Mouse (Mus musculus) lung, embryonic 16.5 days (tissue): ENCODE measurements around the gene Frmd4a. TPM values are rescaled to one million over a fixed set of nuclear protein-coding genes. Genes with fewer than 3 reads are reported as not detected.
A peak's percentile ranks its signal among the peaks of the same experiment; 100 is the strongest.

Source experiments
- ATAC-seq: fragments of 200-750 bp; cut with Nextera tagmentation; 2 replicates; pipeline ENCODE4 v1.8.0; 2017; ENCODE audit warnings: low read depth, mild to moderate bottlenecking, moderate library complexity
- H3K27ac ChIP-seq: fragments of 300-500 bp; sonication (generic); 2 replicates; pipeline ENCODE4 v1.5.1; 2014; ENCODE audit warnings: mild to moderate bottlenecking, control low read depth, low read length
- H3K27me3 ChIP-seq: fragments of 300-500 bp; sonication (generic); 2 replicates; pipeline ENCODE4 v1.6.1; 2014; ENCODE audit warnings: low read depth, low read length, mixed read lengths; ENCODE audit not compliant: control insufficient read depth, insufficient read depth
- H3K36me3 ChIP-seq: fragments of 300-500 bp; sonication (generic); 2 replicates; pipeline ENCODE4 v1.6.1; 2014; ENCODE audit warnings: low read length; ENCODE audit not compliant: control insufficient read depth, insufficient read depth
- H3K4me1 ChIP-seq: fragments of 300-500 bp; sonication (generic); replicated peaks from 2 replicates; pipeline ENCODE4 v1.6.1; 2014; ENCODE audit warnings: low read length, mixed read lengths; ENCODE audit not compliant: control insufficient read depth, insufficient read depth
- H3K4me2 ChIP-seq: fragments of 300-500 bp; sonication (generic); 2 replicates; pipeline ENCODE4 v1.6.1; 2014; ENCODE audit warnings: low read depth, low read length, control low read depth
- H3K4me3 ChIP-seq: fragments of 300-500 bp; sonication (generic); 2 replicates; pipeline ENCODE4 v1.5.1; 2014; ENCODE audit warnings: mild to moderate bottlenecking, low read length, control low read depth
- H3K9ac ChIP-seq: fragments of 300-500 bp; sonication (generic); 2 replicates; pipeline ENCODE4 v1.6.1; 2014; ENCODE audit warnings: low read length, control low read depth
- H3K9me3 ChIP-seq: fragments of 300-500 bp; sonication (generic); 2 replicates; pipeline ENCODE4 v1.6.1; 2016; ENCODE audit warnings: low read length; ENCODE audit not compliant: control insufficient read depth
- WGBS: fragments of 180-500 bp; shearing (Covaris S2); extraction: QIAGEN DNeasy Blood & Tissue Kit; methylation state at CpG from one replicate; pipeline ENCODE4 v1.1.7; 2014; 5-methylcytosine and 5-hydroxymethylcytosine counted together
- polyA plus RNA-seq: library from polyadenylated mRNA; unstranded; fragments of >200 nt; fragmentation: Nextera tagmentation; extraction: Ambion mirVana; gene quantifications from 2 replicates; pipeline ENCODE4 v1.2.1, GENCODE M21; 2015

The Frmd4a gene
- polyA plus RNA-seq, 1 experiment from 2014 or later = 29.1 TPM

GRCm38 (mm10) chr2:4506659-4507058 lies 489.1 kb downstream of the Frmd4a start:
- WGBS = 90% methylated on average over 9 of the region's 9 CpGs
- Histone ChIP-seq H3K4me2 (no peak overlapping the region), H3K36me3 (no peaks in the 10 kb centered on the region), H3K9ac (no peak overlapping the region), H3K27me3 (no peaks in the 10 kb centered on the region), H3K4me1 (peaks cover 21% of the 10 kb centered on the region), H3K9me3 (no peaks in the 10 kb centered on the region), H3K4me3 (no peak overlapping the region), H3K27ac (no peak overlapping the region)
- ATAC-seq = no peak

- no peak overlapping the region for H3K27ac ChIP-seq
- no peak overlapping the region for H3K4me2 ChIP-seq
- no peaks in the 10 kb centered on the region for H3K9me3 ChIP-seq
- H3K4me1 ChIP-seq = peaks cover 24% of the 10 kb centered on the region
- no peak overlapping the region for H3K4me3 ChIP-seq
- no peaks in the 10 kb centered on the region for H3K36me3 ChIP-seq
- 85% methylated on average over 13 of the region's 13 CpGs for WGBS
- no peak overlapping the region for H3K9ac ChIP-seq
- H3K27me3 ChIP-seq = no peaks in the 10 kb centered on the region
- ATAC-seq = no peak
Measured at GRCm38 (mm10) chr2:4507887-4508615, 490.5 kb downstream of the Frmd4a start.

DNA sequence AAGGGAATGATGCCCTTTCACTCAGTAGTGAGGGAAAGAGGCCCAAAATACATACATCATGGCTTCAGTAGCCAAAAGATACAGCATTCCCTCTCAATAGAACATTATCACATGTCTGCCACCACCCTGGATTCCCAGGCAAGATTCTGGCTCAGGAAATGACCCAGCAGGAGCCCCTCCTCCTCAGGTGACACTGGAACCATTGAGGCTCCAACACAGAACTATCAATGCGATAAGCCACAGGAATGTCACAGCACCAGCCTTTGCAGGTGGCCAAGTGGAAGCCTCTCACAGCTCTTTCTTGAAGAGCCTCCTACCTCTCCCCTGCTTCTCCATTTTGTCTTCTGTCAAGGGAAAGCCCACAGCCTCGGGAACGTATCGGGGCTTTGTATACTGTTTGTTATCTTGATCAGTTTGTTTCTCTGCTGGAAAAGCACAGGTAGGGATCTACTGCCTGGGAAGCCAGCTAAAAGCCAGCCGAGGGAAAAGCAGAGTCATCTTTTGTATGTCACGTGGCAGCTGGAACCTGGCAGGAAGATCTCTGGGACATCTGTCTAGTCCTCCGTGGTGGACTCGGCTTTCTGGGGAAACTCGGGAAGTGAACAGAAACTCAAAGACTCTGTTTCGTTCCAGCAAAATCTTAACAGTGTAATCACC lies 491.6 kb downstream of the Frmd4a start:
- H3K9me3 ChIP-seq = no peaks in the 10 kb centered on the region
- whole genome bisulfite sequencing = 40% methylated on average over 10 of the region's 10 CpGs
- H3K4me2 ChIP-seq = no peak overlapping the region
- ATAC-seq = no peak
- peaks cover 24% of the 10 kb centered on the region for H3K4me1 ChIP-seq
- H3K9ac ChIP-seq = no peak overlapping the region
- peak overlapping the region; percentile 51 for H3K27ac ChIP-seq
- no peaks in the 10 kb centered on the region for H3K36me3 ChIP-seq
- no peaks in the 10 kb centered on the region for H3K27me3 ChIP-seq
- H3K4me3 ChIP-seq = no peak overlapping the region

GRCm38 (mm10) chr2:4509739-4510138 lies 492.2 kb downstream of the Frmd4a start:
- ATAC-seq = peak; percentile 72
- Histone ChIP-seq H3K36me3 (no peaks in the 10 kb centered on the region), H3K27ac (peak overlapping the region; percentile 51), H3K4me1 (peaks cover 24% of the 10 kb centered on the region), H3K4me3 (no peak overlapping the region), H3K9ac (no peak overlapping the region), H3K4me2 (no peak overlapping the region), H3K9me3 (no peaks in the 10 kb centered on the region), H3K27me3 (no peaks in the 10 kb centered on the region)
- WGBS = 27% methylated on average over 5 of the region's 5 CpGs

- peak overlapping the region; percentile 51 for H3K27ac ChIP-seq
- H3K27me3 ChIP-seq = no peaks in the 10 kb centered on the region
- no peak overlapping the region for H3K4me2 ChIP-seq
- no peaks in the 10 kb centered on the region for H3K9me3 ChIP-seq
- peak; percentile 68 for ATAC-seq
- WGBS = 50% methylated on average over 11 of the region's 11 CpGs
- H3K4me3 ChIP-seq = no peak overlapping the region
- no peak overlapping the region for H3K9ac ChIP-seq
- peaks cover 24% of the 10 kb centered on the region for H3K4me1 ChIP-seq
- H3K36me3 ChIP-seq = no peaks in the 10 kb centered on the region
Measured at GRCm38 (mm10) chr2:4510208-4511079, 492.9 kb downstream of the Frmd4a start.

GRCm38 (mm10) chr2:4511080-4511386 lies 493.5 kb downstream of the Frmd4a start:
- Histone ChIP-seq H3K4me3 (no peak overlapping the region), H3K4me2 (no peak overlapping the region), H3K27me3 (no peaks in the 10 kb centered on the region), H3K9me3 (no peaks in the 10 kb centered on the region), H3K36me3 (no peaks in the 10 kb centered on the region), H3K27ac (peak overlapping the region; percentile 7; the same call in 1 of the 2 replicates), H3K4me1 (peaks cover 24% of the 10 kb centered on the region), H3K9ac (no peak overlapping the region)
- no peak for ATAC-seq
- 93% methylated on average over 2 of the region's 2 CpGs for WGBS

GRCm38 (mm10) chr2:4512607-4513006 lies 495.1 kb downstream of the Frmd4a start:
- H3K4me1 ChIP-seq = peaks cover 37% of the 10 kb centered on the region
- H3K9me3 ChIP-seq = no peaks in the 10 kb centered on the region
- 46% methylated on average over 14 of the region's 14 CpGs for WGBS
- ATAC-seq = no peak
- H3K9ac ChIP-seq = no peak overlapping the region
- H3K27ac ChIP-seq = no peak overlapping the region
- H3K36me3 ChIP-seq = no peaks in the 10 kb centered on the region
- H3K4me2 ChIP-seq = peak overlapping the region; percentile 8; the same call in 1 of the 2 replicates
- no peak overlapping the region for H3K4me3 ChIP-seq
- H3K27me3 ChIP-seq = no peaks in the 10 kb centered on the region

DNA sequence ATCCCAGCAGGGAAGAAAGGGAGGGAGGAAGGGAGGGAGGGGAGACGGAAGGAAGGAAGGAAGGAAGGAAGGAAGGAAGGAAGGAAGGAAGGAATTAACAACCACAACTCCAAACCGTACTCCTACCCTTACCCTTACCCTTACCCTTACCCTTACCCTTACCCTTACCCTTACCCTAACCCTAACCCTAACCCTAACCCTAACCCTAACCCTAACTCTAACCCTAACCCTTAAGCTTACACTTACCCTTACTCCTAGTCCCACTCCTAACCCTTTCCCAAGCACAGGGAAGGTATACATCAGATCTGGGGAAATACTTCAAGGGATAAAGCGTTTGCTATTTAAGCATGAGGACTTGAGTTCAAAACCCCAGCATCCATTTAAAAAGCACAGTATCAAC lies 498.4 kb downstream of the Frmd4a start:
- no peak for ATAC-seq
- Histone ChIP-seq H3K4me1 (peaks cover 21% of the 10 kb centered on the region), H3K4me3 (no peak overlapping the region), H3K9ac (no peak overlapping the region), H3K4me2 (no peak overlapping the region), H3K27me3 (no peaks in the 10 kb centered on the region), H3K27ac (peak overlapping the region; percentile 96), H3K9me3 (no peaks in the 10 kb centered on the region), H3K36me3 (no peaks in the 10 kb centered on the region)
- 80% methylated on average over 3 of the region's 3 CpGs for WGBS
